Mouse (Mus musculus) CH12.LX (cell line): ENCODE measurements around the gene E430018J23Rik.

Experiments
- CTCF ChIP-seq, 2 experiments: IDR thresholded peaks in 1 of 2; conservative IDR thresholded peaks in 1 of 2; 2 replicates each; pipeline ENCODE4 v1.5.1; 2011 to 2012; ENCODE audit warnings: low read depth in 2 of 2, low read length in 2 of 2, improper control_type of control experiment in 1 of 2, inconsistent platforms in 1 of 2, mild to moderate bottlenecking in 1 of 2, moderate library complexity in 1 of 2
- EP300 ChIP-seq: IDR thresholded peaks from 2 replicates; pipeline ENCODE4 v1.6.1; 2011; ENCODE audit warnings: low read length, improper control_type of control experiment
- MYC ChIP-seq: IDR thresholded peaks from 2 replicates; pipeline ENCODE4 v1.6.1; 2011; ENCODE audit warnings: low read depth, mild to moderate bottlenecking, improper control_type of control experiment, low read length
- POLR2A ChIP-seq: IDR thresholded peaks from 2 replicates; pipeline ENCODE4 v1.6.1; 2011; ENCODE audit warnings: low read depth, mild to moderate bottlenecking, improper control_type of control experiment, low read length
- SMC3 ChIP-seq: IDR thresholded peaks from 2 replicates; pipeline ENCODE4 v1.6.1; 2011; ENCODE audit warnings: low read depth, low read length, improper control_type of control experiment
- USF2 ChIP-seq: conservative IDR thresholded peaks from 2 replicates; pipeline ENCODE4 v1.6.1; 2011; ENCODE audit warnings: low read depth, low read length, improper control_type of control experiment
- ZKSCAN1 ChIP-seq: IDR thresholded peaks from 2 replicates; pipeline ENCODE4 v1.6.1; 2012; ENCODE audit warnings: low read depth, inconsistent platforms, low read length, improper control_type of control experiment, borderline replicate concordance
- ZNF384 ChIP-seq: IDR thresholded peaks from 2 replicates; pipeline ENCODE4 v1.6.1; 2012; ENCODE audit warnings: low read depth, low read length, improper control_type of control experiment, inconsistent platforms

DNA sequence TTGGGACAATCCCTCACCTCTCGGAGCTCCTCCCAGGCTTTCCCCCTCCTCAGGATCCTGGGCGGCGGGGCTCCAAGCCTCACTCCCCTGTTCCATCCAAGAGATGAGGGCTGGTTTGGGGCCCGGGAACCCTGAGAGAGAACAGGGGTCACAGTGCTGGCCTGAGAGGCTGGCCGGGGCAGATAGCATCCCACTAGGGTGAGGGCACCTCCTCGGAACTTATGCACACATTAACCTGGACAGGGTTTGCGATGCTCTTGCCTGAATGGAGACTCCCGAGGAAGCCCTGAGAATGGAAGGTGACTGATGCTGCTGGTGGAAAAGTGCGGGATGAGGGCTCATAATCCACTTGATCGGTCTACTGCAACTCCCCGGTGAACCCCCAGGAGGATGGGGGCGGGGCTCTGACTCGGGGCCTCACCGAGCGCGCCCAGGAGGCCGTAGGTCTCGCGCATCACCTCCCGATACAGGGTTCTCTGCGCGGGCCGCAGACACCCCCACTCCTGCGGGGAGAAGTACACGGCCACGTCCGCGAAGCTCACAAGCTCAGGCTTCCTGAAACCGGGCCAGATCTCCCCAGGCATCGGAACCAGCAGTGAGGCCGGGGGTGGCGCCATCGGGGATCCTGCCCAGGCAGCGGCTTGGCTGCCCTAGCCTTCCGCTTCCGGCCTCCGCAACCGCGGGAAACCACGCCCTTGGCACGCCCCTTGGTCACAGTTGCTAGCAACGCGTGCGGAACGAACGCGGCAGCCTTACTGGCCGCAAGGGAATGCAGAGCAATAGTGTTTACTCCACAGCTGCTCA, 28.2 kb upstream of the E430018J23Rik start, which contains the start of gene Zfp688:
- TF ChIP-seq EP300, result no peak
- TF ChIP-seq ZNF384, result no peak
- peak; percentile 52; the same call in 1 of the 2 replicates for TF ChIP-seq MYC
- peak; percentile 92 for TF ChIP-seq POLR2A
- no peak for TF ChIP-seq SMC3
- no peak for TF ChIP-seq ZKSCAN1
- no peak; a peak in 1 of 4 replicates for TF ChIP-seq CTCF (conservative IDR thresholded peaks at IDR 0.05 in 1 of 2, IDR thresholded peaks at IDR 0.05 in 1 of 2; ENCODE audit: low read depth in 2 of 2, low read length in 2 of 2)
- no peak for TF ChIP-seq USF2
